Mouse (Mus musculus): ENCODE results near the gene Nkain4.
A peak's percentile ranks its signal among the peaks of the same experiment; 100 is the strongest.

Gene Nkain4

DNA sequence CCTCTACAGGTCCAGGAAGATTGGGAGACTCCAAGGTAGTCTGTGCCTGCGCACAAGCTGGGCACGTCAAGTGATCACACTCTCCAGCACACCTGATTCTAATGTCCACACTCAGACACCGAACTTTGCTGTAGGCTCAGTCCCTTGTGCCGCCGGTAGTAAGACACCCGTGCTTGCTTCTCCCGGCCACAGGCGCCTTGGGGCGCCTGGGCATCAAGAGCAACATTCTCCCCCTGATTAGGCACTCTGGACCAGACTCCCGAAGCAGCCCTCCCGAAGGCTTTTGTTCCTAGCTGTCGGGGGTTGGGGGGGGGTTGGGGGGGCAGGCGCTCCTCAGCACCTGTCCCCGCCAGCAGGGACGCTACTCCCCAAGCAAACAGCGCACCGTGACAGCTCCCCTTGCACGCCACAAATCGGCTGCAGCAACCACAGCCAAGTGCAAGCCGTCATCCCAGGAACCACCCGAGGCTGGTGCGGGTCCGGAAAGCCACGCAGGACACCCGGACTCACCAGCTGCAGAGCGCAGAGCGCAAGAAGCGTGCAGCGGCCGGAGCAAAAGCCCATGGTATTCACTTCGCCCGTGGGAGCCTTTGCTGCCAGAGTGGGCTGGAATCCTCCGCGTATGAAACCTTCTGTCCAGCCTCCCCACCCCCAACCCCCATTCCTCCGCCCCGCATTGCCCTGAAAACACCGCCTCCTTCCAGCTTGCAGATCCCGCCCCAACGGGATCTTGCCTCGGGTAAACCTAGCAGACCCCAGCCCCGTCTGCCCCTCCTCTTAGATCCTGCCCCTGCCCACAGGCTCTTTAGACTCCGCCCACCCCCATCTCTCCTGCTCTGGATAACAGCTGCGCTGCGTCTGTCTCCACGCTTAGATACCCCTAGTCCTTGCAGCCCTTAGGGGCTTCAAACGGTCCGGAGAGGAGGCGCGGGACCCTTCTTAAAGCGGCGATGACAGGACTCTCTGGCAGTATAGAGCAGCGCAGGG is at the start of gene Nkain4:
Nkain4 (minus strand) TSS at position 639 of the 987 bp plus-strand sequence.
- peak; percentile 83 for DNase-seq

DNA sequence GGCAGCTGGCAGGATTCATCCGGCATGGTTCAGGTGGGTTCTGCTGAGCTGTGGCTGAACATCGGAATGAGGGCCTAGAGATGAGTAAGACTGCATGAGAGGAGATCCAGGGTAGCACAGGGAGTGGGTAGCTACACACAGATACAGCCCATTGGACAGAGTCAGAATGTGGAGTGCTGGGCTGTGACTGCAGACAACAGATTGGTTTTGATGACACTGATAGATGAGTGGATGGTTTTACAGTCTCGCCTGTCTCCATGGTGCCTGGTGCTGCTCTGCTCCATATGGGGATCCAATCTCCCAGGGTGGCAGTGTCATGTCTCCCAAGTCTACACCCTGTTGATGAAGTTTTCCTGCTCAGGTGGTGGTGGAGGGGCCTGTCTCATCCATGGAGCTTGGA is 42.4 kb upstream of the Nkain4 start:
- DNase-seq, result no peak

DNA sequence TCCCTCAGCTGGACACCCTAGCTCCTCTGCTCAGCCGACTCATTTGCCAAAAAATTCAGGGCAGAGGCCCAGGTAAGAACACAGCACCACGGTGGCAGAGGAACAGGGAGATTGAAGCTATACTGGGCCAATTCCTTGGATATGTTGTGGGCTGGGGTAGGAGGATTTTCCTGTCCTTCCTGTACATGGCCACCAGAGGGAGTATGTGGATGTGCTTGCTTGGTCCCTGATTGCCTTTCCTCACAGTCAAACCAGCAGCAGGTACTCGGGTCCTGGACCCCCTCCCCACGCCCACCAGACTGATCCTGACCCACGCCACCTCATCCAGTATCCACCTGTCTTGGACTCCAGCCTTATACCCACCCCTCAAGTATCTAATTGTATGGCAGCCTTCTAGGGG is 41.9 kb upstream of the Nkain4 start:
- peak; percentile 59 for DNase-seq

DNA sequence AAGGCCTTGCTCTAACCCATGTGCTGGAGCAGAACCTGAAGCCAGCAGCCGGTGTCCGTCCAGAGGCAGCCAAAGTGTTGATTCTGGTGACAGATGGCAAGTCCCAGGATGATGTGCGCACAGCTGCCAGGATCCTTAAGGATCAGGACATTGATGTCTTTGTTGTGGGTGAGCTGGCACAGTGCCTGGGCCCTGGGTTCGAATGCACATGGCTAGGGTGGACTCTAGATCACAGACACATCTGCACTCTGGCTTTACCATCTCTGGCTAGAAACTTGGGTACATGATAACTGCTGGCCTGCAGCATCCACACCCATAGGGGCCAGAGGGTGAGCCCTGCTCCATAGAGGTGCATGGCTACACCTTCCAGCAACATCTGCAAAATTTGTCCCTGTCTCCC is 41.0 kb upstream of the Nkain4 start:
- DNase-seq, result no peak

DNA sequence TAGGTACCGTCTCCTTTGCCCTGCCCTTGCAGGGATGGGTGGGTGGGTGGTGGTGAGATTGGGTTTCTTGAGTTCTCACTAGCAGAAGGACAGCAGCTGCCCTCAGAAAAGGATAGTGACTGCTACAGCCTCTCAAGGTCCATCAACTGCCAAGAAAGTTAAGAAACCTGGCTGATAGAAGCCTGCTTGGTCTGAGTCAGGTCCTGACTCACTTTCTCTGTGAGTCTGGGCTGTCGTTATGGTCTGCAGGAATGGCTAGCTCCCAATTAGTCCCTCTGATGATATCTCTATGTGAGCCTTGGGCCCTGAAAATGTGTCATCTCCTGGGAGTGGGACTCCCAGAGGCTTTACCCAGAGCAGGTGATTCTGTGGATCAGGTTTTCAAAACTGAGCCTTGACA is 39.9 kb upstream of the Nkain4 start:
- no peak for DNase-seq

DNA sequence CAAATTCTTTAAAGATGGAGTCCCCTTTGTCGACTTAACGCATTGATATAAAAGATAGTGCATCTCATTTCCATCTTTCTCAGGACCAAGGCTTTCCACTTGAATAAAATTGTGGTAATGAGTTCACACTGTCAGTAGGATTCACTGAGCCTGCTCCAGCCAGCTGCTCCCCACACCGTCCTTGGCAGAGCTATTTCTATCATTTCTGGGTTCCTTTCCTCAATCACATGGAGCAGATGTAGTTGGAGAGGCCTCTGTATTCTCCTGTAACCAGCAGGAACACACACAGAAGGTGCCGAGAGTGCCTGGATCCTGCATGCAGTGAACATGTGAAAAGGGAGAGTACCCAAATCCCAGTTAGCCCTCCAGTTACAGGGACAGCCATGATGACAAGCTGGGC is 35.8 kb upstream of the Nkain4 start:
- no peak for DNase-seq

DNA sequence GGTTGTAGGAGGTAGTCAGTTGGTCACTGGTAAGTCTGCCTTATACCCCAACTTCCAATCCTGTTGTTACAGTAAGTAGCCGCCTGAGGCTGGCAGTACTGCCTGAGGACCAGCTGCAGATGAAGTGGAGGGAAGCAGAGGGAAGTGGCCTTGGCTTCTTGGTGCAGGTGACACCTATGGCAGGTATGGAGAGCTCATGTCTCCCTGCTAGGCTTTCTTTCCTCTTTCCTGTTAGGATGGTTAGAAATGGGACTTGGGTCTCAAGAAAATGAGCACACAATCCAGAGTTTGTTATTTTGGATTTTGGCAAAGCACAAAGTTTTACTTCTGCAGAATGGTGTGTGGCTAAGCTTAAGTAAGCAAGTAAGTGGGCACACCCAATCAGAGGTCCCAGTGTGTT is 34.4 kb upstream of the Nkain4 start:
- DNase-seq, result no peak

DNA sequence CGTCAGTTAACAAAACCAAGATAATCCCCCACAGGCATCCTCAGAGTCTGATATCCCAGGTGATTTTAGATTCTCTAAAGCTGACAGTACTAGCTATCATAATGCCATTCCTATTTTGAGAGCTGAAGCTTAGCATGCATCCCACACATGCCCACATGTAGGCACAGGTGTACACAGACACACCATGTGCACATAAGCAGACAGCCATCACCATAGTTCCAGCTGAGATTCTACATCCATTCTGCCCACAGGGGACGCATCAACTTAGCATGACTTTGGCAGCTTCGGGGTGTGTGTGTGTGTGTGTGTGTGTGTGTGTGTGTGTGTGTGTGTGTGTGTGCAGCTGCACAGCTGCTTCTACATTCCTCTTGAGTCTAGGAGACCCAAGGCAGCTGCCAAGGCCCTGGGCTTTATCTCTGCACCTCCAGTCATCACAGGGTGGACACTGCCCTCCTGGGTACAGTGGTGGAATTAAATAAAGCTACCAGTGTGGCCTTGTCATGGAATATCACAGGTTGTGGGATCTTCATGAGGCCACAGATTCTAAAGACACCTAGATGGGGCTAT is 33.9 kb upstream of the Nkain4 start:
- DNase-seq, result peak; percentile 35

DNA sequence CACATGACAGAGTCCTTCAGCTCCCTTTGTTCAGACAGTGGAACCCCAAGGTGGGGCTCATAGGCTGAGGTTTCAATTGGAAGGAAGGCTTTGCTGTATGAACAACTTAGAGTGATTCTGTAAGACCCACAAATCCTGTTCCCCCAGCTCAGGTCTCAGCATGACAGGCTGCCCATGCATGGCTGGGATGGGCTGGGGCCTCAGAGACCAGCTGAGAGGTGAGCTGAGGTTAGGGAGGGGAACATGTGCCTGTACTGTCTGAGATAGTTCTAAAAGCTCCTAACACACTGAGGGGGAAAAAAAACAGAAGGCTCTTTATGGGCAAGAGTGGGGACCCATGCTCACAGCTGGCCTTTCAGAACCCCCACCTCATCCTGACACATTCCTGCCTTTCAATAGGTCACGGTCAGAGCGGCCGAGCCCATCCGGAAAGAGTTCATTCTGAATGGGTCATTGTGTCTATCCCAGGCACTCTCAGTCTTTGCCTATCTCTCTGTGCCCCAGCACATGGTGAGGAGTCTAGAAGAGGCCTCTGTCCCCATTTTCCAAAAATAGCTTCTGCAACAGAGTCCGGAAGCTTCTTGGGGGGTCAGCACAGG is 33.0 kb upstream of the Nkain4 start:
- no peak for DNase-seq

DNA sequence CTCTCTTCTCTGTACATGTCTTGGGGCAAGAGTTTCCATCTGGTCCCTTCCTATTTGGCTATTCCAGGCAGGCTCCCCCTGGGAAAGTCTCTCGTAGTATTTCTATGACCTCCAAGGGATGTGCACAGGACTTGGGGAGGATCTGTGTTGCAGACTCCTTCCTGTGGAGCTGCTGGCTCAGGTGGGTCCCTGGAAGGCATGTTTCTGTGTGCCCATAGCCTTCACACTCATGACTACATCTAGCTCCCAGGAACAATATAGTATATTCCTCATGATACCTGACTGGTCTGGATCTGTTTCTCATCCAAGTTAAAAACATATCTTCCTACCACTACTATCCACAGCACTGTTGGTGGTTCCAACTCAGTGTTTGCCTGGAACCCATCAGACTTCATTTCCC is 32.5 kb upstream of the Nkain4 start:
- DNase-seq, result no peak

DNA sequence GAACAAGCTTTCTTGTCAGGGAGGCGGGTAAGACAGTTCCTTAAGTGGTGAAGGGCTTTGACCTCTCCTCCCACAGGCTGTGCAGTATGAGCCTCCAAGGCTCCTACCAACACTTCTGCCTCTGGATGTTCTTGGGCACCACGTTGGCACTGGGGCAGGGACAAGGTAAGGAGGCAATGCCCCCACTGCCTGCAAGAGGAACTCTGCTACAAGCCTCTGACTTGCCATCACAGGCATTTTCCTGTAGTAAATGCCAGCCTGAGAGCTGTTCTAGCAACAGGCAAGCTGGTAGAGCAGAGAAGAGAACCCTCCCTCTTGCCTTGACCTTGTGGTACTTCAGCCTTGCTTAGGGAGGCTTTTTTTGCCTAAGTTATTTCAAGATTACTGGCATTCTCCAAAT is 31.9 kb upstream of the Nkain4 start, which contains the start of gene Col20a1:
Col20a1 (plus strand) TSS at position 87 of the 400 bp plus-strand sequence.
- DNase-seq, result no peak

DNA sequence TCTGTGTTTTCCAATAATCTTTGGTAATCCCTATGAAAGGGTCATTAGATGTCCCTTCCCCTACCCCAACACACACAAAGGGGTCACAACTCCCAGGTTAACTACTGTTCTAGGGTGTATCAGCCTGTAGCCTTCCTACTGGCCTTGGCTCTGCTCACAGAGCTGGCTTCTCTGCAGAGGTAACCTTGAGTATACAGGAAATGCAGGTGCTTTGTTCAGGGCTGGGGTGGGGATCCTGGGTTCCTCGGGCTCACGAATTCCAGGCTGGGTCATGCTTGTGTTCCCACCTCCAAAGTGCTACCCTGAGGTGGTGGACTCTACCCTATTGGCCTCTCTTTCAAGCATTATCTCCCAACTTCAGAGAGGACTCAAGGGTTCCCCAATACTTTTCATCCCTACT is 31.1 kb upstream of the Nkain4 start:
- DNase-seq, result no peak

DNA sequence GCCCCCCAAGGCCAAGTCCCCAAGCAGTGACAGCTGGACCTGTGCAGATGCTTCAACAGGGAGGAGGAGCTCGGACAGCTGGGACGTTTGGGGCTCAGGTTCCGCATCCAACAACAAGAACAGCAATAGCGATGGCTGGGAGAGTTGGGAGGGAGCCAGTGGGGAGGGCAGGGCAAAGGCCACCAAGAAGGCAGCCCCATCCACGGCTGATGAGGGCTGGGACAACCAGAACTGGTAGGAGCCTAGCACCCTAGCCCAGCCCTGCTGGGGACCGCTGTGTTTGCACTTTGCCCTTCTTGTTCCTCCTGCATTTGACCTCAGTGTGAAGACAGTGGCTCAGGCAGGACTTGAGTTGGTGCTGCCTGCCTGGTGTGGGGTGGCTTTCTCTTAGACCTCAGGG is 26.6 kb upstream of the Nkain4 start:
- DNase-seq, result no peak

DNA sequence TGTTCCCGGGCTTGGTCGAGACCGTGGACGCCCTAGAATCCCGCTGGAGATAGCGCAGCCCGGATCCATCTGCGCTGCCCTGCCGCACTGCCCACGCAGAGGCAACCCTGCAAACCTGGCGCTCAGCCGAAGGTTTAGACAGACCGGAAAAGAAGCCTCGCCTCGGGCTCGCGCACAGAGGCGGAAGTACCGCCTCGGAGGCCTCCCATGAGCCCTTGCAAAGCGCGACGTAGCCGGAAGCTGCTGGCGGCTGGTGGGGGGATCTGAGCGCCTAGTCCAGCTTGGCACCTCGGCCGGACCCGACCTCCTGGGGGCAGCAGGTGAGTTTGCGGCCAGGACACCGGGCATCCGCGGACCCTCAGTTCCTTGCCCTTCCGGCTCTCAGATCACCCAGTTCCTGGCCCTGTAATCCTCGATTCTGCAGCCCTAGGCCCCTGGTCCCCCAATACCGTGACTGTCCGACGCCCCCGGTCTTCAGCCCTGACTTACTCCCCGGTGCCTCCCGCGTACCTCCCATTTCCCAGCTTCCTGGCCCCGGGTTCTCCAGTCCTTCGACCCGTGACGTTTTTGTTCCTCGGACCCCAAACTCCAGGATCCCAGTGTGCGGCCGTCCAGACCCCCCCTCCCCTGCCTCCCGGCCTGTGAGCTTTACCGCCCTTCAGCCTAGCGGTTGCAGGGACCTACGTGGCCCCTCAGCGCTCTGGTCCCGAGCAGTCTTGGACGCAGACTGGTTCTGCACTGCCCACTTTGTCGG is 12.7 kb upstream of the Nkain4 start, which contains the start of gene Arfgap1:
Arfgap1 (plus strand) TSS at position 216 of the 754 bp plus-strand sequence.
- DNase-seq, result peak; percentile 95

DNA sequence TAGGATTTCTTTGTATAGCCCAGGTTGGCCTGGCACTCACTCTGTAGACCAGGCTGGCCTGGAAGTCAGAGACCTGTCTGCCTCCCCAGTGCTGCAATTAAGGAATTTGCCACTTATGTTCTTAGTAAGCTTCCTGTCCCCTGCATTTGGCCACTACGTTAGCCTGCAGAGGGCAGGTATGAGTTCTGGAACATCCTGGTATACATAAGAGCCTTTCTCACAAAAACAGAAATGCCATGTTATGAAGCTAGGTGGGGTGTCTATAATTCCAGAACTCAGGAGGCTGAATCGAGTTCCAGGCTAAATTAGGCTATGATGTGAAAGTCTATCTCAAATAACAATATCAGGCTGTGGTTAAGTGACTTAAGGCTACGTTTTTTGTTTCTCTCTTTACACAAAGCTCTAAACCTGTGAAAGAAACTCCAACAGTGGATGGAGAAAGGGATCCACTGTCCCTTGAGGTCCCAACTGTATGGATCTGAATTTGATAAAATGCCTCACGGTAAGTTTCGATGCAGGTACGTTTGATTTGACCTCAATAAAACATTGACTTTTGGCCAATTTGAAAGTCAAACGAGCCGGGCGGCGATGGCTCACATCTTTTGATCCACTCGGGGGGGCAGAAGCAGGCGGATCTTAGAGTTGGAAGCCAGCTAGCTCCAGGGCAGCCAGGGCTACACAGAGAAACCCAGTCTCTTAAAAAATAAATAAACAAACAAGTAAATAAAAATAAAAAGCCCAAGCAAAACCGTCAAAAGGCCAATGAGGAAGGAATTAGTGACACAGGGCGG is 11.8 kb upstream of the Nkain4 start:
- DNase-seq, result peak; percentile 55

DNA sequence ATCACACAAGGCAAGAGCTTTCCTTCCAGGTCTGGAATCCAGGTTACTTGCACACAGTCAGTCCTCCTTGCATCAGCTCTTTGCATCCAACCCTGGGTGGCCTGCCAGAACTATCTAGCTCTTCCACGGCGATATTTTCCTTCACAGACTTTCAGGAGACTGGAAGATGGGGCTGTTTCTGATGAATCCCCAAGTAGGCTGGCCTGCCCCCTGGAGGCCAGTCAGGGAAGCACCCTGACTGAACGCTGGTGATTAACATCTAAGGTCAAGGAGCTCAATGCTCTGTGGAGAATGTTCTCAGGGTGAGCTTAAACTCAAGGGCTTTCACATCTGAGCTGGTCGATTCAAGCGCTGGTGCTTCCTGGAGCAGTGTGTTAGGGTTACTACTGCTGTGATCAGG is 9.5 kb upstream of the Nkain4 start:
- DNase-seq, result peak; percentile 85

DNA sequence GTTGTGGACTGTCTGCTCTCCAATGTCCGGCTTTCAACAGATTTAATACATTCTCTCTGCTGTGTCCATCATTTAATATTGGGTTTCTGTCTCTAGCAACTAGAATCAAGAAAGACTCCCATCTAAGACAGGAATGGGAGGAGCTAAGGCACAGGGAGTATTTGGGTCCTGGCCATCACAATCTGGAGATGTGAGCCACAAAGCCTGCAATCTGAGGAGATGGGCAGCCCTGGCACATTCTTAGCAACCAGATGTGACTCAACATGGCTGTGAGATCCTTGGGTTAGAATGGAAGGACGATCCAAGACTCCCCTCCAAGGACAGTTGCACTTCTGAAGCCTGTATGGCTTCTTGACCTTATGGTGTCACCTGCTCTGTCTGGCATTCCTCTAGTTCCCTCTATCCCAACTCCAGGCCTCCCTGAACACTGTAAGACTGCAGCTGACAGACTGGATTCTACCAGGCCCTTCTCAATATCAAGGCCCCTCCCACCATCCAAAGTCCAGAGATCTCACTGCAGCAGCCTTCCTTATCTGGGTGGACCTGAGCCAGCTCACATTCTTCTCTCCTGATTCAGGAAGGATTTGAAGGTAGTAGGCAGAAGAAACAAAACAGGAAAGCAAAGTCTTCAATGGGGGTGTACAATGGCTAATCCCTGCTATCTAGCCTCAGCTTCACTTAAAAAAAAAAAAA is 8.3 kb upstream of the Nkain4 start:
- DNase-seq, result no peak

DNA sequence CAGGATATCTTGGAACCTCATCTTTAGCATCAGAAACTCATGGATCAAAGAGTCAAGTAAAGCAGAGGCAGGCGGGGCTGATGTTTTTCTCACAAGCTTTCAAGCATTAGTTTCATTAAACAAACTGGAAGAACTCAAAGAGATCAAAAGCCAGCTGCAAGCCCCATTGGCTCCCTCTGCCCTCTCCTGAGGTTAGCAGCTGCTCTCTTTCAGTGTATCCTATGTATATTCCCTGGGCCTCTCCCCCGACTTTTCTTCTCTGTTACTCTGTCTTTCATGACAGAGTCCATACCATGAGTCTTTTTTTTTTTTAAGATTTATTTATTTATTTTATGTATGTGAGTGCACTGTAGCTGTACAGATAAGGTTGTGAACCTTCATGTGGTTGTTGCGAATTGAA is 5.7 kb upstream of the Nkain4 start:
- DNase-seq, result no peak

DNA sequence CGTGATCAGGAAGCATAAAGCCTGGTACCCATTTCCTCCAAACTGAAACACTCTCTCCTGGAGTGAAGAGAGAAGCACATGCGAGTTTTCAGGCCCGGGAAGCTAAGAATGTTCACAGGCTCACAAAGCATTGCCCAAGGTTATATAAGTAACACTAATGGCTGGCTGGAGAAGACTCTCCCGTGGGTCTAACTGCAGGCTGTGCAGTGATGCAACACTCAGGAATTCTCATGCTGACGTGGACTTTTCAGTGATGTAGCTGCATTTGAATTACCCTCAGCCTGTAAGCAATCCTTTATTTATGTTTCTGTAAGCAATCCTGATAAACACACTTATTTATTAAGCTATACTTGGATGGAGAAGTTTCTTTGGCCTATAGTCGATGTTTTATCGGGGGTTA is 5.1 kb upstream of the Nkain4 start:
- no peak for DNase-seq

DNA sequence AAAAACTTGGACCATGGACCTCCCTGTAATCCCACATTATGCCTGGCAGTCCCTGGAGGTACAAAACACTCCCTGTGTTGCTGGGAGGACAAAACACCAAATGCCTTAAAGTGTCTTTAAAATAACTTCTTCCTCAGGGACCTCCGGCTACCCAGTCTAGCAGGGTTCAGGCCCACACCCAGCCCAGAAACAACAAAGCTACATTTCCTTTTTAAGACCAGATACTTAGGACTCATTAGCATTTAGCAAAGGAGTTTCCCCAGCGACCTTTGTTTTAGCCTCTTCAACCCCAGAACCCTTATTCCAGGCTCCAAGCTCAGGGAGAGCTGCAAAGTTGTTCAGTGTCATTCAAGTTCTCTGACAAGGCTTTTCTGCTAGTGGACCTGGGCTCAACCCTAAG is 861 bp downstream of the Nkain4 start:
- DNase-seq, result no peak

DNA sequence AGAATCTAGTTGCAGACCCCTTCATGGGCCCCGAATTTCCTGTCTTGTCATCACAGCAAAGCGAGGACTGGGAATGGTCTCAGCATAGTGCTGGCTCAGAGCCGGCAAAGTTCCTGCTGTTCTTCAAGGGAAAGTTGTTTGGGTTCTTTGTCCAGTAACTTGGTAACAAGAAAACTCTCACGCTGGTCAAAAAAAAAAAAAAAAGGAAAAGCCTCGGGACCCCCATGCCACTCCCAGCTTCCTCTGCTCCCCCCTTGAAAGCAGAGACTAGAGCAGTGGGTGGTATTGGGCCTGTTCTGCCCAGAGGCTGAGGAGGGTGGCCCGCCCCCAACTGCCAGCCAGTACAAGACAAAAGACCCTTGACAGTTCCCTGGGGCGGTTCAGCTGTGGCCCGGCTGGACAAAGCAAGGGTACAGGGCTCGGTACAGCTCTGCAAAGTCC is 1.7 kb downstream of the Nkain4 start:
- peak; percentile 27 for DNase-seq

DNA sequence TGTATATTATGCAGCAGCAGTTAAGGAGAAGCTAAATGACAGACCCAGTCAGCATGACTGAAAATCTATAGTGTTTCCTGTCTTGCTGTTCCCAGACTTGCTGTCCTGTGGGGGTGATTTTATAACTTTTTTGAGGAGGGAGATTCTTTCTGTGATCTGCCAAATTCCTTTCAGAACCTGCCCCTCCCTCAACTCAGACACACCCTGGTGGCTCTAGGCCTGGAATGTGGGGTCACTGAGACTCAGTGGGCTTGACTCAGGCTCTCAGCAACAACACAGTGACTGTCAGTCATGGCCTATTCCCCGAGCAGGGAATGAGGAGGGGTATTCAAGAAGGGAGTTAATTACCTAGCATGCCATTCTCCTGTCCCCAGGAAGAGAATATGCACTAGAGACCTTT is 4.6 kb downstream of the Nkain4 start:
- DNase-seq, result no peak

Data from lung, postnatal 10 days (tissue).